Mouse (Mus musculus) left cerebral cortex, postnatal 14 days (tissue): Measurements from ENCODE around the gene Rsbn1. TPM values are rescaled to one million over a fixed set of nuclear protein-coding genes. Genes with fewer than 3 reads are reported as not detected.
A peak's percentile ranks its signal among the peaks of the same experiment; 100 is the strongest.

ENCODE experiments used
- DNase-seq, 2 experiments: peaks; one replicate each; pipeline ENCODE4 v3.0.0; 2021 to 2022; ENCODE audit warnings: low spot score in 2 of 2, mixed read lengths in 1 of 2
- intact Hi-C: fragments of 180-260 bp; cut with DNase I; formaldehyde crosslinking; loops from one replicate; pipeline ENCODE4 v1.15.1; 2025
- long read RNA-seq, 2 experiments: library from polyadenylated mRNA; stranded (forward); transcript quantifications; one replicate each; pipeline ENCODE4 v2.0.0; 2021
- total RNA-seq, 2 experiments: library from RNA; stranded (reverse); gene quantifications; 2 replicates each; pipeline ENCODE4 v1.2.3; 2021

Gene Rsbn1
- 10 to 100 TPM; 18.0 to 18.4 TPM for total RNA-seq
- long read RNA-seq, experiment 1, full-length matches to known transcripts, result 7 of 10 reads
- long read RNA-seq, experiment 1, partial matches to known transcripts, result 3 of 10 reads
- long read RNA-seq, experiment 1, other reads (novel, unspliced or antisense), result 0 of 10 reads
- long read RNA-seq, experiment 2, full-length matches to known transcripts, result 7 of 8 reads
- long read RNA-seq, experiment 2, partial matches to known transcripts, result 1 of 8 reads
- long read RNA-seq, experiment 2, other reads (novel, unspliced or antisense), result 0 of 8 reads

- intact Hi-C loops, result loop anchor here (2.0 kb wide), 1 partner anchor 55 kb away; the partner anchor contains the start of gene Phtf1
- DNase-seq, result peak; percentile 97 to 99
These were observed at the start of gene Rsbn1 for GRCm38 (mm10) chr3:103914010-103914669. TSS of gene Rsbn1 (plus strand) at chr3:103914120.

GRCm38 (mm10) chr3:103864200-103864599 lies 49.7 kb upstream of the Rsbn1 start:
- DNase-seq, result no peak
- intact Hi-C loops, result no loop called here

- intact Hi-C loops, result no loop called here
- DNase-seq, result no peak
These were observed 46.4 kb upstream of the Rsbn1 start for GRCm38 (mm10) chr3:103867424-103867971.

GRCm38 (mm10) chr3:103868008-103868407 lies 45.9 kb upstream of the Rsbn1 start:
- intact Hi-C loops, result no loop called here
- DNase-seq, result no peak

GRCm38 (mm10) chr3:103872663-103873098 lies 41.2 kb upstream of the Rsbn1 start:
- DNase-seq, result no peak
- intact Hi-C loops, result no loop called here

GRCm38 (mm10) chr3:103874329-103874728 lies 39.6 kb upstream of the Rsbn1 start:
- DNase-seq, result no peak
- intact Hi-C loops, result no loop called here

- intact Hi-C loops, result loop anchor here (5.0 kb wide), 1 partner anchor 69 kb away; no protein-coding TSS in a partner anchor
- no peak for DNase-seq
These were observed 28.0 kb upstream of the Rsbn1 start for GRCm38 (mm10) chr3:103885946-103886345.

- intact Hi-C loops, result loop anchor here (5.0 kb wide), 1 partner anchor 70 kb away; no protein-coding TSS in a partner anchor
- DNase-seq, result peak; percentile 66 to 76
These were observed 26.3 kb upstream of the Rsbn1 start for GRCm38 (mm10) chr3:103887581-103887980.

GRCm38 (mm10) chr3:103893374-103893773 lies 20.5 kb upstream of the Rsbn1 start:
- intact Hi-C loops, result no loop called here
- no peak for DNase-seq

- no peak for DNase-seq
- intact Hi-C loops, result no loop called here
These were observed 9.2 kb upstream of the Rsbn1 start for GRCm38 (mm10) chr3:103904705-103905104.

GRCm38 (mm10) chr3:103907335-103908030 lies 6.4 kb upstream of the Rsbn1 start:
- intact Hi-C loops, result no loop called here
- DNase-seq, result no peak

- no peak for DNase-seq
- intact Hi-C loops, result no loop called here
These were observed 5.1 kb upstream of the Rsbn1 start for GRCm38 (mm10) chr3:103908781-103909180.

GRCm38 (mm10) chr3:103913451-103913961 lies 414 bp upstream of the Rsbn1 start:
- no peak for DNase-seq
- intact Hi-C loops, result no loop called here

GRCm38 (mm10) chr3:103914732-103915508 lies 1.0 kb downstream of the Rsbn1 start:
- DNase-seq, result peak; percentile 39 to 40
- intact Hi-C loops, result loop anchor here (2.0 kb wide), 1 partner anchor 54 kb away; the partner anchor contains the start of gene Phtf1

- DNase-seq, result no peak
- intact Hi-C loops, result loop anchor here (2.0 kb wide), 1 partner anchor 53 kb away; the partner anchor contains the start of gene Phtf1
These were observed 1.6 kb downstream of the Rsbn1 start for GRCm38 (mm10) chr3:103915509-103915896.

GRCm38 (mm10) chr3:103916205-103916838 lies 2.4 kb downstream of the Rsbn1 start:
- intact Hi-C loops, result no loop called here

GRCm38 (mm10) chr3:103916839-103917237 lies 2.9 kb downstream of the Rsbn1 start:
- intact Hi-C loops, result no loop called here
- no peak for DNase-seq

More at GRCm38 (mm10) chr3:103916205-103916838, 2.4 kb downstream of the Rsbn1 start:
- DNase-seq, result peak in 1 of 2 experiments; percentile 18

- intact Hi-C loops, result no loop called here
- DNase-seq, result no peak
These were observed 6.2 kb downstream of the Rsbn1 start for GRCm38 (mm10) chr3:103920094-103920493.
